Mouse (Mus musculus) myocyte (in vitro differentiated cells): ENCODE results near the gene Smu1.

Experiments used
- CEBPB ChIP-seq: IDR thresholded peaks from 2 replicates; pipeline ENCODE4 v1.6.1; 2011; ENCODE audit warnings: mild to moderate bottlenecking, moderate library complexity; ENCODE audit not compliant: poor library complexity, insufficient read depth, severe bottlenecking
- E2F4 ChIP-seq: IDR thresholded peaks from one replicate; pipeline ENCODE4 v1.6.1; 2011; ENCODE audit warnings: mild to moderate bottlenecking, control low read depth, moderate library complexity; ENCODE audit not compliant: insufficient read depth
- MAX ChIP-seq: IDR thresholded peaks from one replicate; pipeline ENCODE4 v1.6.1; 2011; ENCODE audit warnings: low read depth, mild to moderate bottlenecking, control low read depth
- MYOD1 ChIP-seq, 3 experiments: IDR thresholded peaks; one replicate each; pipeline ENCODE4 v1.6.1; 2011; ENCODE audit warnings: control low read depth in 2 of 3, low read depth in 2 of 3, mild to moderate bottlenecking in 2 of 3, moderate library complexity in 1 of 3; ENCODE audit not compliant: insufficient read length in 2 of 3, control insufficient read depth in 1 of 3
- MYOG ChIP-seq, 3 experiments: IDR thresholded peaks; one replicate each; pipeline ENCODE4 v1.6.1; 2011; ENCODE audit warnings: control low read depth in 2 of 3, low read depth in 2 of 3, mild to moderate bottlenecking in 2 of 3; ENCODE audit not compliant: insufficient read length in 2 of 3, control insufficient read depth in 1 of 3, insufficient read depth in 1 of 3
- POLR2A ChIP-seq: IDR thresholded peaks from one replicate; pipeline ENCODE4 v1.6.1; 2011; ENCODE audit warnings: low read depth, mild to moderate bottlenecking, control low read depth, moderate library complexity; ENCODE audit not compliant: insufficient read length
- POLR2AphosphoS2 ChIP-seq: IDR thresholded peaks from one replicate; pipeline ENCODE4 v1.6.1; 2011; ENCODE audit warnings: low read depth, control low read depth; ENCODE audit not compliant: insufficient read length
- TCF12 ChIP-seq: IDR thresholded peaks from one replicate; pipeline ENCODE4 v1.6.1; 2011; ENCODE audit warnings: mild to moderate bottlenecking, control low read depth; ENCODE audit not compliant: poor library complexity, insufficient read depth, severe bottlenecking
- USF1 ChIP-seq: IDR thresholded peaks from one replicate; pipeline ENCODE4 v1.6.1; 2011; ENCODE audit warnings: low read depth, mild to moderate bottlenecking, control low read depth, moderate library complexity

GRCm38 (mm10) chr4:40720910-40721309, 36.8 kb downstream of the Smu1 start:
- TF ChIP-seq POLR2AphosphoS2 (no peak), MAX (no peak), E2F4 (no peak), TCF12 (no peak), POLR2A (no peak), USF1 (no peak), MYOG (IDR thresholded peaks at IDR 0.05; ENCODE audit: control insufficient read depth in 1 of 3, insufficient read depth in 1 of 3, insufficient read length in 2 of 3, low read depth in 2 of 3) (no peak), CEBPB (no peak), MYOD1 (IDR thresholded peaks at IDR 0.05; ENCODE audit: control insufficient read depth in 1 of 3, insufficient read length in 2 of 3, low read depth in 2 of 3) (no peak)
